Mouse (Mus musculus): ENCODE results near the gene Prkag3. TPM values are rescaled to one million over a fixed set of nuclear protein-coding genes. Genes with fewer than 3 reads are reported as not detected.

Gene Prkag3
- total RNA-seq, 2 experiments from 2014 or later: 0.12 to 0.51 TPM

- peak; percentile 81 to 83 for DNase-seq (ENCODE audit: low spot score in 2 of 2)
These were observed 14.1 kb upstream of the Prkag3 start for GRCm38 (mm10) chr1:74763081-74763480.

GRCm38 (mm10) chr1:74759773-74760172 lies 10.8 kb upstream of the Prkag3 start:
- peak in 1 of 2 experiments; percentile 36 for DNase-seq (ENCODE audit: low spot score in 2 of 2)

GRCm38 (mm10) chr1:74754175-74754785 lies 5.3 kb upstream of the Prkag3 start:
- no peak for DNase-seq (ENCODE audit: low spot score in 2 of 2)

GRCm38 (mm10) chr1:74753266-74753974 lies 4.4 kb upstream of the Prkag3 start:
- no peak for DNase-seq (ENCODE audit: low spot score in 2 of 2)

- no peak for DNase-seq (ENCODE audit: low spot score in 2 of 2)
These were observed 3.8 kb upstream of the Prkag3 start for GRCm38 (mm10) chr1:74752833-74753232.

GRCm38 (mm10) chr1:74752150-74752549 lies 3.1 kb upstream of the Prkag3 start:
- no peak for DNase-seq (ENCODE audit: low spot score in 2 of 2)

GRCm38 (mm10) chr1:74750683-74751082 lies 1.7 kb upstream of the Prkag3 start:
- DNase-seq (ENCODE audit: low spot score in 2 of 2): no peak

- DNase-seq (ENCODE audit: low spot score in 2 of 2): no peak
These were observed 280 bp upstream of the Prkag3 start for GRCm38 (mm10) chr1:74749301-74749700.

- DNase-seq (ENCODE audit: low spot score in 2 of 2): no peak
These were observed 1.7 kb downstream of the Prkag3 start for GRCm38 (mm10) chr1:74747335-74747734.

- no peak for DNase-seq (ENCODE audit: low spot score in 2 of 2)
These were observed 8.2 kb downstream of the Prkag3 start for GRCm38 (mm10) chr1:74740846-74741245.

GRCm38 (mm10) chr1:74737500-74737899 lies 11.5 kb downstream of the Prkag3 start:
- DNase-seq (ENCODE audit: low spot score in 2 of 2): no peak

- no peak for DNase-seq (ENCODE audit: low spot score in 2 of 2)
These were observed 12.0 kb downstream of the Prkag3 start for GRCm38 (mm10) chr1:74736977-74737376.

GRCm38 (mm10) chr1:74728446-74728845 lies 20.6 kb downstream of the Prkag3 start:
- DNase-seq (ENCODE audit: low spot score in 2 of 2): no peak

- no peak for DNase-seq (ENCODE audit: low spot score in 2 of 2)
These were observed 22.3 kb downstream of the Prkag3 start for GRCm38 (mm10) chr1:74726674-74727073.

- DNase-seq (ENCODE audit: low spot score in 2 of 2): no peak
These were observed 22.9 kb downstream of the Prkag3 start for GRCm38 (mm10) chr1:74726114-74726513.

GRCm38 (mm10) chr1:74723748-74724147 lies 25.3 kb downstream of the Prkag3 start:
- no peak for DNase-seq (ENCODE audit: low spot score in 2 of 2)

GRCm38 (mm10) chr1:74721657-74722056 lies 27.4 kb downstream of the Prkag3 start:
- DNase-seq (ENCODE audit: low spot score in 2 of 2): no peak

- no peak for DNase-seq (ENCODE audit: low spot score in 2 of 2)
These were observed 29.7 kb downstream of the Prkag3 start for GRCm38 (mm10) chr1:74719281-74719680.

- DNase-seq (ENCODE audit: low spot score in 2 of 2): no peak
These were observed 30.9 kb downstream of the Prkag3 start for GRCm38 (mm10) chr1:74718113-74718512.

GRCm38 (mm10) chr1:74715886-74716285 lies 33.1 kb downstream of the Prkag3 start:
- DNase-seq (ENCODE audit: low spot score in 2 of 2): no peak

- DNase-seq (ENCODE audit: low spot score in 2 of 2): no peak
These were observed 33.6 kb downstream of the Prkag3 start for GRCm38 (mm10) chr1:74715468-74715867.

GRCm38 (mm10) chr1:74714967-74715366 lies 34.1 kb downstream of the Prkag3 start:
- no peak for DNase-seq (ENCODE audit: low spot score in 2 of 2)
